Mouse (Mus musculus) embryonic fibroblast, embryonic 13.5 days (primary cell): ENCODE results near the gene Tmco4.

Source experiments
- CTCF ChIP-seq: IDR thresholded peaks from 2 replicates; pipeline ENCODE4 v1.5.1; 2011; ENCODE audit warnings: mild to moderate bottlenecking, control low read depth, low read length, moderate library complexity, borderline replicate concordance; ENCODE audit not compliant: insufficient read depth
- POLR2A ChIP-seq: IDR thresholded peaks from 2 replicates; pipeline ENCODE4 v1.6.1; 2011; ENCODE audit warnings: low read depth, mild to moderate bottlenecking, control low read depth, low read length, moderate library complexity

DNA sequence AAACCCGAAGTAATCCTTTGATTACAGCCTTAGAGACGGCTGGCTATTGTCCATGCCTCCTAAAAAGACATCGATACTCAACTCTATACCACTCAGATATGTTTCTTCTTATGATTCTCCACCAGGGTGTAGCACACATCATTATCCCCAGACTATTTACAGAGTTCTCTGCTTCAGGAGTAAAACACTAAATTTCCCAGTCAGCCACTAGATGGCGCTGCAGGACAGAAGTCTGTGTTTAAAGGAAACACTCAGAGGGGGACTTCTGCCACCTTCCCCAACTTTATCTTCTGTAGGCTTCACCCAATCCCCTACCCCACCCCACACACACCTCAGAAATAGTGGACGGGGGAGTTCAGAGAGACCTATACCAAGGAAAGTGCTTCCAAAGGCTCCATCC is 113.3 kb downstream of the Tmco4 start:
- TF ChIP-seq POLR2A (no peak), CTCF (no peak)
